Mouse (Mus musculus) liver, embryonic 13.5 days (tissue): ENCODE measurements around the gene Gm4894. TPM values are rescaled to one million over a fixed set of nuclear protein-coding genes. Genes with fewer than 3 reads are reported as not detected.

ENCODE experiments used
- ATAC-seq: fragments of 200-750 bp; cut with Nextera tagmentation; 2 replicates; pipeline ENCODE4 v1.8.0; 2017; ENCODE audit warnings: low read depth, mild to moderate bottlenecking, moderate number of reproducible peaks, moderate library complexity
- DNase-seq: peaks from one replicate; pipeline ENCODE4 v3.0.0; 2022
- H3K27ac ChIP-seq: fragments of 300-500 bp; sonication (generic); 2 replicates; pipeline ENCODE4 v1.5.1; 2015; ENCODE audit warnings: moderate library complexity, mild to moderate bottlenecking, inconsistent platforms
- H3K27me3 ChIP-seq: fragments of 300-500 bp; sonication (generic); 2 replicates; pipeline ENCODE4 v1.6.1; 2015; ENCODE audit warnings: mild to moderate bottlenecking, inconsistent platforms
- H3K36me3 ChIP-seq: fragments of 300-500 bp; sonication (generic); 2 replicates; pipeline ENCODE4 v1.6.1; 2015; ENCODE audit warnings: mild to moderate bottlenecking, inconsistent platforms
- H3K4me1 ChIP-seq: fragments of 300-500 bp; sonication (generic); replicated peaks from 2 replicates; pipeline ENCODE4 v1.6.1; 2015; ENCODE audit warnings: inconsistent platforms
- H3K4me2 ChIP-seq: fragments of 300-500 bp; sonication (generic); 2 replicates; pipeline ENCODE4 v1.6.1; 2015; ENCODE audit warnings: inconsistent platforms, mild to moderate bottlenecking, moderate library complexity
- H3K4me3 ChIP-seq: fragments of 300-500 bp; sonication (generic); replicated peaks from 2 replicates; pipeline ENCODE4 v1.5.1; 2015; ENCODE audit warnings: mild to moderate bottlenecking, inconsistent platforms
- H3K9ac ChIP-seq: fragments of 300-500 bp; sonication (generic); 2 replicates; pipeline ENCODE4 v1.6.1; 2015; ENCODE audit warnings: mild to moderate bottlenecking, inconsistent platforms
- H3K9me3 ChIP-seq: fragments of 300-500 bp; sonication (generic); replicated peaks from 2 replicates; pipeline ENCODE4 v1.6.1; 2016; ENCODE audit warnings: inconsistent platforms
- WGBS: fragments of 180-500 bp; shearing (Covaris S2); methylation state at CpG from one replicate; pipeline ENCODE4 v1.1.7; 2015; ENCODE audit not compliant: insufficient replicate concordance; 5-methylcytosine and 5-hydroxymethylcytosine counted together
- polyA plus RNA-seq: library from polyadenylated mRNA; unstranded; fragments of >200 nt; fragmentation: Nextera tagmentation; extraction: Ambion mirVana; gene quantifications from 2 replicates; pipeline ENCODE4 v1.2.1, GENCODE M21; 2015

Gm4894 gene
- polyA plus RNA-seq, 1 experiment from 2014 or later, result not detected

- Histone ChIP-seq H3K9ac (no peak overlapping the region), H3K9me3 (no peaks in the 10 kb centered on the region), H3K36me3 (no peaks in the 10 kb centered on the region), H3K4me2 (no peak overlapping the region), H3K27me3 (no peaks in the 10 kb centered on the region), H3K4me1 (no peaks in the 10 kb centered on the region), H3K4me3 (no peak overlapping the region), H3K27ac (no peak overlapping the region)
- 72% methylated on average over 11 of the region's 11 CpGs for WGBS
- ATAC-seq (no peak), DNase-seq (no peak)
These were observed 26.4 kb downstream of the Gm4894 start for GRCm38 (mm10) chr9:49276542-49277334.

- Histone ChIP-seq H3K9me3 (no peaks in the 10 kb centered on the region), H3K36me3 (no peaks in the 10 kb centered on the region), H3K9ac (no peak overlapping the region), H3K4me1 (no peaks in the 10 kb centered on the region), H3K4me3 (no peak overlapping the region), H3K4me2 (no peak overlapping the region), H3K27me3 (no peaks in the 10 kb centered on the region), H3K27ac (no peak overlapping the region)
- ATAC-seq, result no peak
- no peak for DNase-seq
- WGBS, result 44% methylated on average over 1 of the region's 1 CpGs
These were observed 44.8 kb downstream of the Gm4894 start for GRCm38 (mm10) chr9:49295101-49295500.

GRCm38 (mm10) chr9:49307576-49307975 lies 57.2 kb downstream of the Gm4894 start:
- Histone ChIP-seq H3K9me3 (no peaks in the 10 kb centered on the region), H3K4me1 (no peaks in the 10 kb centered on the region), H3K9ac (no peak overlapping the region), H3K27ac (no peak overlapping the region), H3K4me2 (no peak overlapping the region), H3K4me3 (no peak overlapping the region), H3K27me3 (no peaks in the 10 kb centered on the region), H3K36me3 (no peaks in the 10 kb centered on the region)
- WGBS, result 45% methylated on average over 3 of the region's 3 CpGs
- no peak for DNase-seq
- ATAC-seq, result no peak

GRCm38 (mm10) chr9:49310821-49311220 lies 60.5 kb downstream of the Gm4894 start:
- WGBS, result 39% methylated on average over 4 of the region's 4 CpGs
- Histone ChIP-seq H3K27ac (no peak overlapping the region), H3K9me3 (no peaks in the 10 kb centered on the region), H3K27me3 (no peaks in the 10 kb centered on the region), H3K36me3 (no peaks in the 10 kb centered on the region), H3K4me3 (no peak overlapping the region), H3K9ac (no peak overlapping the region), H3K4me2 (no peak overlapping the region), H3K4me1 (no peaks in the 10 kb centered on the region)
- ATAC-seq, result no peak
- DNase-seq, result no peak

- H3K9me3 ChIP-seq, result no peaks in the 10 kb centered on the region
These were observed 68.3 kb downstream of the Gm4894 start for GRCm38 (mm10) chr9:49318638-49319037.

More at GRCm38 (mm10) chr9:49318638-49319037, 68.3 kb downstream of the Gm4894 start:
- no peaks in the 10 kb centered on the region for H3K36me3 ChIP-seq
- DNase-seq (no peak), ATAC-seq (no peak)
- no peak overlapping the region for H3K27ac ChIP-seq
- no peaks in the 10 kb centered on the region for H3K27me3 ChIP-seq
- no peak overlapping the region for H3K4me2 ChIP-seq
- no peaks in the 10 kb centered on the region for H3K4me1 ChIP-seq
- no peak overlapping the region for H3K9ac ChIP-seq
- no peak overlapping the region for H3K4me3 ChIP-seq

Other genes with a start within 250 kb of the Gm4894 start
- gene Zw10, start 194.9 kb upstream of the Gm4894 start, polyA plus RNA-seq, result 24.0 and 29.3 TPM in 2 replicates
- gene Tmprss5, start 169.3 kb upstream of the Gm4894 start, polyA plus RNA-seq, result not detected in 2 replicates
- not detected in 2 replicates for gene Drd2, start 90.1 kb downstream of the Gm4894 start, polyA plus RNA-seq
- gene Ankk1, start 176.5 kb downstream of the Gm4894 start, polyA plus RNA-seq, result not detected in 2 replicates
- gene Ttc12, start 235.7 kb downstream of the Gm4894 start, polyA plus RNA-seq, result 0.16 and 0.19 TPM in 2 replicates